Mouse (Mus musculus): ENCODE measurements around the gene Clgn.
A peak's percentile ranks its signal among the peaks of the same experiment; 100 is the strongest.

Gene Clgn

DNA sequence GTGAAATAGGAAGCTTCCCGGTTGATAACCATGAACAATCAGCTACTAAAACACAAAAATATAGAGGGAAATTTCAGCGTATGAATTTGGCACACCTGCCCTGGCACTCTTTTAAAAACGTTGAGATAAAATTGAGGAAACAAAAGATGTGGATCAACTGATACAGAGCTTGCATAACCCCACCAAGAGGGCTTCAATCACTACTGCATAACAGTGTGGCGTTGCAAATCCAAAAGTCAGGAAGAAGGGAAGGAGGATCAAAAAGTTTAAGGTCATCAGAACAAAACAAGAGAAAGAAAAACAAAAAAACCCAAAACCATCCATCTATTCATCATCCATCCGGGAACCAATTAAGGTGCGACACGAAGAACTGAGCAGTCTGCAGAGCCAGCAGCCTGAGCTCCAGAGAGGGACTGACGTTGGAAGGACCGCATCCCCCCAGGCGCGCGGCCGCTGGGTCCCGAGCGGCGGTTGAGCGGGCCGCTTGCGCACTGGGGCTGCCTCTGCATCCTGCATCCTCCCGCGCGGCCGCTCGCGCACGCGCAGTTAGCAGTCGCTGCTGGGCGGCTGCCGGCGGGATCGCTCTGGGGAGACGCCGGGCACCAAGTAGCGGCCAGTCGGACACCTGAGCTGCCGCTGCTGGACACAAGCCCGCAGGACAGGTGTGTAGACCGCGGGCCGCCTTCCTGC lies at the start of gene Clgn:
TSS of gene Clgn (plus strand) at position 552 of the 690 bp plus-strand sequence.
- DNase-seq (ENCODE audit: low spot score in 2 of 2): peak; percentile 32 to 59

DNA sequence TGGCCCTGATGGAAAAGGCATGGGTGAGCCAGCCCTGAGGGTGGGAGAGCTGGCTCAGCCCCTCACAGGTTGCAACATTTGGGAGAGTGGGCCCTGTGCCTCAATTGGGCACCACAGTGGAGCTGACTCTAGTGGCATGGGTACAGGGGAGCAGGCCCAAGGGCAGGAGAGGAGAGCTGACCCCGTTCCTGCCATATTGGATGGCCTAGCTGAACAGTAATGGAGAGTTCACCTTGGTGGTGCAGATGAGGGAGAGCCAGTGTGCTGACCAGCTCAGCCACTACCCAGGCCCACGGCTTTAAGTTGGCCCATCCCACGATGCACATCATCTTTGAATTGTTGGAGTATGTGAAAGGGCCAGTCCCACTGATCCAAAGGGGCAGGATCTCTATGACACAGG lies 47.6 kb upstream of the Clgn start:
- no peak for DNase-seq (ENCODE audit: low spot score in 2 of 2)

DNA sequence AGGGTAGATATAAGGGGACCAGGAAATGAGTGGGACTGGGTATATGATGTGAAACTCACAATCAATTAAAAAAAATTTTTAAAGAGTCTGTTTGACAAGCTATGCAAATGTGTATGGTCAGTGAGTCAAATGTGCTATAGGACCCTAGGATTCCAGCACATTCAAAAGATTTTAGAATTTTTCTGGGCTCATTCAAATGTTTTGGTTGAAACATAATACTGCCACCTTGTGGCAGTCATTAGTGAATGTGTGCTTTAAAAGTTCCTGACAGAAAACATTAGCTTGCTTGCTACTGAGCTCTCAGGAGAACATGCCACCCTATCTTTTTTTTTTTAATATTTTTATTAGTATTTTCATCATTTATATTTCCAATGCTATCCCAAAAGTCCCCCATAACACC lies 47.0 kb upstream of the Clgn start:
- DNase-seq (ENCODE audit: low spot score in 2 of 2): no peak

DNA sequence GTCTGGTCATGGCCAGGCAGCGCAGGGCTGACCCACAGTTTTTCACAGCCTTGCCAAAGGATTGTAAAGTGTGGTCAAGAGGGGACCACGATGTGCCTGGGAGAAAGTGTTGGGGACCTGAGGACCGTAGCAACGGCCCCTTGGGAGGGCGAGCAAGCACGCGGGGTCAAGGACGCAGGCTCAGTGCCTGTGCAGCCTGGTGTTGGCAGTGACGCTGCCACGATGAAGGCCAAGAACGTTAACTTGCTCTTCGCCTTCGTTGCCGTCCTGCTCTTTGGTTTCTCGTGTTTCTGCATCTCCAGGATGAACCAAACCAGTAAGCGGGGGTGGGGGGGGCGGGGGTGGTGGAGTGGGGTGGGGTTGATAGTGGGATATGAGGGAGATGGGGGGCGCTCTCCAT lies 41.4 kb upstream of the Clgn start, which contains the start of gene Mgat4d:
TSS of gene Mgat4d (plus strand) at position 209 of the 400 bp plus-strand sequence.
- DNase-seq (ENCODE audit: low spot score in 2 of 2): no peak

DNA sequence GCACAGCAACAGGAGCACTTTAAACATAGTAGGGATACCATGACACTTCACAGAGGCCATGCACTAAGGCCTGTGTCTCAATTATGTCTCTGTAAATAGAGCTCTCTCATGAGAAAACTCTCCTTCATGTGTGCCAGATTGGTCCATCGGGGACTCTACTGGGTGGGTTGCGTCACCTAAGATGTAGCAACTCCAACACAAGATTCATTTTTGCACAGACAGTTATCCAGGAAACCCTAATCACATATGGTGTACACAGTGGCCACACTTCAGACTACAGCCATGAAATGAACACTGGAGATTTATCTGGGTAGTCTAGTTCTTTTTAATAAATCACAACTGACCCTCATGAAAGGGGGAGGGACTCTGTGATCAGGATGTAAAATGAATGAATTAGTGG lies 38.4 kb upstream of the Clgn start:
- no peak for DNase-seq (ENCODE audit: low spot score in 2 of 2)

DNA sequence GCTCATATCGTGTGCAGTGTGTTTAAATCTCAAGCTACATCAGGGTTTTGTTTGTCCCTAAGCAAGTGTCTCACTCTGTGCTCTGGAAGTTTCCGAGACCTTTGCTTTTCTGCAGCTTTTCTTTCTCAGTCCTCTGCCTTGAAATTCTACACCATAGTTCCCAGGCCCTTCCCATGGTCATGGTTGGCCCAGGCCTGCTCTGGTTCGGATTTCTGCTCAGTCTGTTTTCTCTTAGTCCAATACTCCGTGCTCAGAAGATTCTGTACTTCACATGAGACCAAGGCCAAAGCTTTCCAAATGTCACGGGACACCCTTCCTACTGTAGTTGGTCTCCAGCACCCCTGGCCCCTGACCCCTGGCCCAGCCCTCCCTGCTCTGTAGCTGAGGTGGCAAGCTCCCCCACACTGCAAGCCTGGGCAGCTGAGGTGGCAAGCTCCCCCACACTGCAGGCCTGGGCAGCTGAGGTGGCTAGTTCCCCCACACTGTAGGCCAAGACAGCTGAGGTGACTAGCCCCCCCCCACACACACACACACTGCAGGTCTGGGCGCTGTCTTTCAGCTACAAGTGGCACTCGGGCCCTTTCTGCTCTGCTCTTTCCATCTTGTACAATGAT lies 26.4 kb upstream of the Clgn start:
- DNase-seq (ENCODE audit: low spot score in 2 of 2): no peak

DNA sequence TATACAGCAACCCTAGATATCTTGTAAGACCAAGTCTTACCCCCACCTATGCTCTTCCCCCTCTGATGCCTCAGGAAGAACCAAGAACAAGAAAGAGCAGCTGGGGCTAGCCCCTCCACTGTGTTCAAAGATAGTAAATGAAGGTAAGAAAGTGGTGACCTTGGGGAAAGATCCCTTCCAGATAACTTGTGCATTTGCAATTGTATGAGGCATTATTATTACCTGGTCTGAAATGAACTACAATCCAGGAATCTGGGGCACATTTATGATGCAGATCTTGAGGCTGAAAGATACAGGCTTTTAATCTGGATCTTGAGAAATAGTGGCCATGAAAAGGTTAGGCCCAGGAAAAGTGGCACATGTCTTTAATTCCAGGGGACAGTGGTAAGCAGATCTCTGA lies 12.4 kb upstream of the Clgn start:
- no peak for DNase-seq (ENCODE audit: low spot score in 2 of 2)

DNA sequence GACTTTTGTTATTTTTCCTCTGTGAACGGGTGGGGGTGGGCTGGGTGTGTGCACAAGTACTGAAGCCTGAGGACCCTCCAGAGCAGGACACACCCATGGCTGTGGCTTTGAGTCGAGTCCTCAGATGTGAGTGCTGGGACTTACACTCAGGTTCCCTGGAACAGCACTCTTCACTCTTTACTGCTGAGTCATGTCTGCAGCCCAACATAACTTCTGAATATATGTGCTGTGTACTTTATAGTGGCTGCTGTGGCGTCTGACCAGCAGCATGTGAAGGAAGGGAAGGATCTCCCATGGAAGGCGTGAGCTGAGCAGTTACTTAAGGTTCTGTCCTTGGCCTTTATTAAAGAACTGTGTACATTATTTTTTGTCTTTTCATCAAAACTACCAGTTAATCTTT lies 9.5 kb upstream of the Clgn start:
- DNase-seq (ENCODE audit: low spot score in 2 of 2): no peak

DNA sequence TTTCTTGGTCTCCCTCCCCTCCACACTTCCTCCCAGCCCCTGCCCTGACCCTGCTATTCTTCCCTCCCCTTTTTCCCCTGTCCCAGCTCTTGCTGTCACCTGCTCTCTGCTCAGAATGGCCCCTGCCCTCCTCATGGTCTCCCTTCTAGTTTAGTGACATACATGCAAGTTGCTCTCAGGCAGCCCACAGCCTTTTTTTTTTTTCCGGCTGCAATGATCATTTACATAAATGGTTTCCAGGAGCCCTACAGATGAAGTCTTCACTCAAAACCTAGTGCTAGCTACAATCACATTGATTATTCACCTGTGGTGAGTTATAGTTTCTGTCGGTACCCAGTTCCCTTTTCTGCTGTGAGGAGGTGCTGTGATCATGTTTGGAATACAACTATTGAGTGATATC lies 8.7 kb upstream of the Clgn start:
- no peak for DNase-seq (ENCODE audit: low spot score in 2 of 2)

DNA sequence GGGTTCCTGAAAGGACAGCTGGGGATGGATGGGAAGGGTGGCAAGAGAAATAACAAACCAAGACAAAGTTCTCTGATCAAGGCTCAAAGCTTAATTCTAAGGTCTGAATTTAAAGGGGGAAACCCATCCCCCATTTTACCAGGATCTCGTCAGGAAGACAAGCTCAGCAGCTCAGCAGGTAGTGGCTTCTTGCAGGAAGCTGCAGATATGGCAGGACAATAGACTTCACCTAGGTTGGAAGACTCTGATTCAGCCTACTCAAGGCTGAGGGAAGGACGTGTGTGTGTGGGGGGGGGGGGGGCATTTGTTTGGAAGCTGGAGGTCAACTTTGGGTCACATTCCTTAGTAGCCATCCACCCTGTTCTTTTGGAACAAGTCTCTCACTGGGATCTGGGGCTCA lies 6.8 kb upstream of the Clgn start:
- no peak for DNase-seq (ENCODE audit: low spot score in 2 of 2)

DNA sequence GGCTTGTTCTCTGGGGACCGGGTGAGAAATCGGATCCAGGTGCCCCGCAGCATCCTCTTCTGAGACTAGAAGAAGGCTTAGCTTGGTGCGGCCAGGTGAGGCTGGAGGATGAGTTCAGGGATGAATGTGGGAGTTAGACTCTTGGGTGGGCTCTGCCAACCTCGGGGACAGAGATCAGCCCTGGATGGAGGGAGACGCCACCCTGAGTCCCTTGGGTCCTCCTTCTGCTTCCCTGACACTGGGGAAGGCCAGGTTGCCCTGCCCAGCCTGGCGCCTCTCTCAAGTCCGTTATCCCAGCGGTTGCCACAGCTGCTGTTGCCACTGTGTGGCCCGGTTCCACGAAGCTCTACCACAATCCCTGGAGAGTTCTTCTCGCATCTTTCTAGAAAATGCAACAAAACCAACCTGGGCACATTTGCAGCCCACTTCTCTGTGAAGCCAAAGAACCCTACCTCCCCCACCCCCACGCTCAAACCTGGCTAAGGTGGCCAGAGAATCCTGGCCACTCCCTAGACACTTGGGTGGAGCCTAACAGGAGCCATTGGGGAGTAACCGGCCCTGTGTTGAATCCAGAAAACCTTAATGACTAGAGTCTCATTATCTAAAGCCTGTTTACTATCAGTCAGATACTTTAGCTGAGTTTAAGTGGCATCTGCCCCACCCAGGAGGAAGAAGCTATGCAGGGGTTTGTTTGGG lies 487 bp downstream of the Clgn start:
- DNase-seq (ENCODE audit: low spot score in 2 of 2): no peak

DNA sequence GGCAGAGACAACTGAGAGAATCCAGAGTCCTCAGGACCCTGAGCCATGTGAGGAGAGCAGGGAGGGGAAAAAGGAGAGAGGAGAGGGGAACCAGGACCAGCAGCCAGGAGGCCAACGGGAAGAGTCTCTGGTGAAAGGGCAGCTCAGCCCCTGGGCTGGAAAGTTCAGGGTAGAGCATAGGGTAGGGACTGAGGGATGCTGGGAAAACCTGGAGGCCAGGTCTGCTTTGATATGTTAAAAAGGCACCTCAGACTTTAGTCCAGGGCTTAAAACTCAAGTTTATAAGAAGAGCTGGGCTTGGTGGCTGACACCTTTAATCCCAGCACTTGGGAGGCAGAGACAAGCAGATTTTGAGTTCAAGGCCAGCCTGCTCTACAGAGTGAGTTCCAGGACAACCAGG lies 2.9 kb downstream of the Clgn start:
- DNase-seq (ENCODE audit: low spot score in 2 of 2): no peak

DNA sequence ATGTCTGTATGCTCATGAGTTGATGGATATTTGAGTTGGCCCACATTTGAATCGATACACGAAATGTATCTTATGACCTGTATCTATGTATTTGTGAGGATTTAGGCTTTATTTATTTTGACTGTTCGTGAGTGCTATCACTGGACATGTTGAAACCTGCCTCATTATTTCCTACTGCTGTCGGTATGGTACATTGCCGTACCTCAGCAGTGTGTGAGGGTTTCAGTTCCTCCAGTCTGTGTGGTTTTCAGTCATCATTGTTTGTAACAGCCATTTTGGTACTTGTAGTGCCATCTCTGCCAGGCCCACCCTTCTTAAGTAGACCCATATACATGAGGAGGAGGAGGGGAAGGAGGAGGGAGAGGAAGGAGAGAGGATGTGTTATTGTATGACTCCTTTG lies 4.7 kb downstream of the Clgn start:
- DNase-seq (ENCODE audit: low spot score in 2 of 2): no peak

DNA sequence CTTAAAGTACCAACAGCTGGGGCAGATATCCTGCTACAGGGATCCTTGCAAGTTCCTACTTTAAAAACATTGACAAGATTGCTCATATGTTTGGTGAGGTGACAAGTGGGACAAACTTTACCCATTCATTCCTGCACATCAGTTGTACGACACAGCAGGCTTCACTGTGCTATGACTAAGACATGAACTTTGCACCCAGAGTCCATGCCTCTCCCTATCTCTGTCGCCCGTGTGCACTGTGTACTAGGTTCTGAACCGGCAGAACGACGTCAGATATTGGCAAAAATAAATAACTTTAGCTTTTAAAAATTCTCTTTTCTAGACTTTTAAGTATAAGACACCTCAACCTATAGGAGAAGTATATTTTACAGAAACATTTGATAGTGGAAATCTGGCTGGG lies 7.0 kb downstream of the Clgn start:
- no peak for DNase-seq (ENCODE audit: low spot score in 2 of 2)

DNA sequence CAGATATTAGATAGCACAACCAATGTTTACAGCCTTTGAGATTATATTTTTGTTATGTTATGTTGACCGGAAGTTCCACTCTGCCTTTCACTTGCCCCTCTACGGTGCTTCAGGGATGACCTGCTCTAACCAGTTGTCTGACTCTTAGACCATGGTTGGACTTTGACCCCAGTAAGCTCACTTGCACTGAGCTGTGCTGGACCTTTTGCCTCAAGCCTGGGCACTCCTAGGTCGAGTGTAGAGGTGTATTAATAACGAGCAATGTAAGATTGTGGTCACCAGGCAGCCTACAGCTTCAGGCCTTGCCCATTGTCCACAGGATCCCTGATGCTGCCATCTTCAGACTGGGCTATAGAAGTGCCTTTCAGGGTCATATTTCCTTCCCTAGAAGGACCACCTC lies 8.1 kb downstream of the Clgn start:
- DNase-seq (ENCODE audit: low spot score in 2 of 2): no peak

DNA sequence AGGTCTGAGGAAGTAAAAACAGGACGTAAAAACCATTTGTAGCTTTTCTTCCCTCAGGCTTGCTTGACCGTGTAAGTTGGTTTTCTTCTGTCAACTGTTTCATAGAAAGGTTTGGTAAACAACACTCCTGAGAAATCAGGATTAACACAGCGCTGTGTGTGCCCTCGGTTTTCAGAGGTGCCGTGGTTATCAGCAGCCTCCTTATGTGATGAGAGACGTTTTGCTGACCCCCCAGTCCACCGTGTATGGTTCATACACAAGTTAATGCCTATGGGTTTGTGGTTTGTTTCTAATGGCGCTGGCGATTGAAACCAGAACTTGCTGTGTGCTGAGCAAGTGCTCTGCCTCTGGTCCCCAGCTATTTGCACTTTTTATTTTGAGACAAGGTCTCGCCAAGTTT lies 15.9 kb downstream of the Clgn start:
- DNase-seq (ENCODE audit: low spot score in 2 of 2): no peak

DNA sequence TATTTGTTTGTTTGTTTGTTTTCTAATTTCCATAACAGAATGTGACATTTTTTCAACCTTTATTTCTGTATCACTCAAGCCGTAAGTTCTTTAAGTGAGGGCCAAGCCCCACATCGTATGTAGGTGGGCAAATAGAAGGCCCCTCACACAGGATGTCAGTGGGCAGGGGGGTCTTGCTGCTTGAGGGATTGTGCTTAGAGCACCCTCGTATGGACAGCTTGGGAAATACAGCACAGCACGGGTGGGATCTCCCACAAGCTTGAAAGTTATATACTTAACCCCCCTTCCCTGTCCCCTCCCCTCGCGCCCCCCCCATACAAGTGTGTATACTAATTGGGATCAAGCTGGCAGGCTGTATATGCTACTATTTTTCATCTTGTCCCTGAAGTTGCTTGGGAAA lies 17.2 kb downstream of the Clgn start:
- no peak for DNase-seq (ENCODE audit: low spot score in 2 of 2)

DNA sequence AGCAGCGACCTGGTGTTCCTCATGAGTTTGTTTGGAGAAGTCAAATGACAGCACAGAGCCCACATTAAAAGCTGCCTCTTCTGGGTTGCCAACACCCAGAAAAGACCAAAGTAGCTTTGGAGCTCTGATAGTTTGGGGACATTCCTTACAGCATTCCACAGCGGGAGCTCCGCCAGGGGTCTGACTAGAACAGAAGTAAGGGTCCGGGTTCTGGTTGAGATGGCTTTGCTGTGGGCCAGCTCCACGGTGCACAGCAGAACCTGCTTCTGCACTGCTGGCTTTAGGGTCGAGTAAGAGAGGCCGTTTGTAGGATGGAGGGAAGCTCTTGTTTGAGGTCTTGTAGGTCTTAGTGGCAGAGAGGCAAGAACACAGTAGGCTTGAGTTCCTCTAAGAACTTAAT lies 18.8 kb downstream of the Clgn start:
- no peak for DNase-seq (ENCODE audit: low spot score in 2 of 2)

DNA sequence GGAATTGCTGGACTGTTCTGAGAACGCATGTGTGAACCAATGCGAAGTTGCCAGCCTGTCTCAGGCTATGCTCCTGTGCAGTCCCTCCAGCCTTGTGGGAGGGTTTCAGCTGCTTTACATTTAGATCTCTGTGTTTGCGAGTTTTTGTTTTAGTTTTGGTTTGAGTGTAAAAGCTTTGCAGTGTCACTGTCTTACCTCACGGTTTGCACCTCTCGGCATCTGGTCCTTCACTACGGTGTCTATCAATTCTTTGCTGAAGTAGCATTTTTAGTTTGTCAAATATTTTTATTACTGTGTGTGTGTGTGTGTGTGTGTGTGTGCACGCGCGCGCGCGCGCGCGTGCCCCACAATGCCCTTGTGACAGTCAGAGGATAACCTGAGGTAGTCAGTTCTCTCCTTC lies 27.2 kb downstream of the Clgn start:
- no peak for DNase-seq (ENCODE audit: low spot score in 2 of 2)

DNA sequence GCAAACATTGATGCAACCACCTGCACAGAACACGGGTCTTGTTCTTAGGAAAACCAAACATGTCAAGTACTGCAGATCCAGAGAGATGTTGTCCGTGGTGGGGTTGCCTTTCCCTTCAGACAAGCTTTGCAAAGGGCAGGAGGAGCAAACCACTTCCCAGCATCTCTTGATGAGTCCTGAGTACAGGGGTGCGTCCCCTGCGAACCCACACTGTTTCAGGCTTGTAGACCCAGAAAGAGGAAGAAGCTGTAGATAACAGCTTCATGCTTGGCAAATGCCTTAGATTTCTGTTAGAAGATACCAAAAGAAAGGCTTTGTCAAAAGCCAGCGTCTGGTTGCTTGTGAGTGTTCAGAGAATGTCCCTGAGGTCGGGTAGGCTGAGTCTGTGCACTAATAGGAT lies 28.3 kb downstream of the Clgn start:
- no peak for DNase-seq (ENCODE audit: low spot score in 2 of 2)

DNA sequence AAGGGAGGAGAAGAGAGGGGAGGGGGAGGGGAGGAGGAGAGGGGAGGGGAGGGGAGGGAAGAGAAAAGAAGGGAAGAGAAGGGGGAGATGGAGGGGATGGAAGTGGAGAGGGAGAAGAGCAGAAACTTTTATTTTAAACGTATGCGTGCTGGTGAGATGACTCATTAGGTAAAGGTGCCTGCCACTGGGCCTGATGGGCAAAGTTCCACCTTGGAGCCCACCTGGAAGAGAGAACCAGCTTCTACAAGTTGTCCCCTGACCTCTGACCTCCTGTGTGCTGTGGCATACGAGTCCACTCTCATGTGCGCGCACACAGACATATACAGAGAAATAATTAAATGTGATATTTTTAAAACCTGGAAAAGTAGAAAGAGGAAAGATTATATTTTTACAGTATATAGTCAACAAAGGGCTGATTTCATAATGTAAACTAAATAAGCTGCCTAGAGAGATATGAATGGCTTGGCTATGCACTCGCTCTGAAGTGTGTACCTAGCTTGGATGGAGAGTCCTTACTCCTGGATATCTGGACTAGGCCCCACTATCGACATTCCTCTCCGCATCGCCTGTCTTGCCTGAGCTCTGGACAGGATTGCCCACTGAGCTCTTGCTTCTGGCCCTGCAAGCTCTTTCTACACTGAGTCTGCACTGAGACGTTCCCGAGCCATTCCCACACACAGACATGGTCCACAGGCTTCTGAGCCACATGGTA lies 29.3 kb downstream of the Clgn start:
- no peak for DNase-seq (ENCODE audit: low spot score in 2 of 2)

DNA sequence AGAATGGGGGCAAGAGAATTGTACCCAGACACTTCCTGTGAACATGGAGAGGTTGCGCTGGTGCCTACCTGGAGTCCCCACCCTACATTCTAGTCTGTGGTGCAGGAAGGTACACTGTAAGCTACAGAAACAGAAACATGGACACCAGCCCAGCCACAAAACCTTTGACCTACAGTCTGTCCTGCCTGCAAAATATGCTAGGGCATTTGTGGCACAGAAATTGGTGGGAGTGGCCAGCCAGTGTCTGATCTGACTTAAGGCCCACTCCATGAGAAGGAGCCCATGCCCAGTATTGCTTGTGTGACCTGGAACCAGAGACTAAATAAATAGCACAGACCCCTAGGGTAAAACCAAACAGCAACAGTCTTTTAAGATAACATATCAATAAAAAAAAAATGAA lies 31.7 kb downstream of the Clgn start:
- DNase-seq (ENCODE audit: low spot score in 2 of 2): no peak
